Mouse (Mus musculus) kidney, postnatal 36 days (tissue): ENCODE data around the gene Thrb.

Experiments
- DNase-seq, 2 experiments: peaks; one replicate each; pipeline ENCODE4 v3.0.0; 2021 to 2022; ENCODE audit warnings: mixed read lengths in 2 of 2

Gene Thrb

GRCm38 (mm10) chr14:17786249-17786648 is 126.2 kb downstream of the Thrb start:
- no peak for DNase-seq

- no peak for DNase-seq
Measured at GRCm38 (mm10) chr14:17803934-17804602, 144.0 kb downstream of the Thrb start.

DNA sequence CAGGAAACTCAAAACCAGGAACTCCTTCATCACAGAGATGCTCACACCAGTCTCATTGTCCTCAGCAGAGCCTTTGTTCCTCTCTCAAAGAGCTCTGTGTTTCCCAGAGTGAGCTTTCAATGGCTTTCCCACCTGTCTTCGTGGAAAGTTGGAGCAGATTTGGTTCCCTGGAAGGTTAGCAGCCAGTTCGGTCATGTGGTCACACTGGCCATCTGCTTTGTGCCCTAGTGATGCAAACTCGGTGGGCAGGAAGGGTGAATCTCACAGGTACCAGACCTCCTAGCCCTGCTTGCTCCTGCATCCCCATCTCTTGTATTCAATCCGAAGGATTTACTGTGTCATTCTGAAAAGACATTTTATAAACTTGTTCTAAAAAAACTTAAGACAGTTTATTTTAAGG is 151.0 kb downstream of the Thrb start:
- no peak for DNase-seq

GRCm38 (mm10) chr14:17812414-17812813 is 152.4 kb downstream of the Thrb start:
- DNase-seq: no peak

DNA sequence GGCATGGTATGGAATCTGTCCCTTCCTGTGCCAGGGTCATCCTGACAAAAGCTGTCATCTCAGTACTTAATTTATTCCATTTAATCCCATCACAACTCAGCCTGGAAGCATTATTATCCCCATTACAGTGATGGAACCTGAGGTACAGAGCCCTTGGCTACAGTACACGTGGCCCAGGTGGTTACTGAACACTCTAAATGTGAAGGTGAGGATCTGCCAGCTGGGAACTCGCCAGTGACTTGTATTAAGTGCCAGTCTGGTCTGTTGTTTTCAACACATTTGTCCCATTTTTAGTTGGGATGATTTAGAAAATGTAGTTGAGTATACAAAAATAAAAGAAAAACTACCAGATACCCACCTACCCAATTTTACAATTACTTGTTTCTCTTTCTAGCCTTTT is 155.0 kb downstream of the Thrb start:
- DNase-seq: peak; percentile 28 to 47

GRCm38 (mm10) chr14:17818086-17818485 is 158.0 kb downstream of the Thrb start:
- DNase-seq: no peak

GRCm38 (mm10) chr14:17822754-17823153 is 162.7 kb downstream of the Thrb start:
- DNase-seq: no peak

GRCm38 (mm10) chr14:17827401-17827800 is 167.3 kb downstream of the Thrb start:
- no peak for DNase-seq

- DNase-seq: no peak
Measured at GRCm38 (mm10) chr14:17835738-17836137, 175.7 kb downstream of the Thrb start.

DNA sequence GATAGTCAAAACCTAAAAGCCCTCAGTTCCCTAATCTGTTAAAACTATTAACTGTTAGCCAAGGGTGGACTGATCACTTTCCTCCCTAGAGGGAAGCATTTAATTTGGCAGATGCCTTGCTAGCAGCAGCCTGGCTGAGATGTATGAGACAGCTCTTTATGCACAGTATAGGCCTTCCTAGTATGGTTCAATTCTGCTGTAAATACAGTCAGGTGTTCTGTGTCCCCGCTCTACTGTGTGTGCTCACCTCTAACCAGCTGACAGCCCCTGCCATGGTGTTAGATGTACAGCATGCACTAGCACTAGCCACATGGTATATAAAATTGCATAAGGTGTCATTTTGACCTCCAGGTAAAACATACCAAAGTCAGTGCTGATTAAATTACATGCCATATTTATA is 176.7 kb downstream of the Thrb start:
- no peak for DNase-seq

DNA sequence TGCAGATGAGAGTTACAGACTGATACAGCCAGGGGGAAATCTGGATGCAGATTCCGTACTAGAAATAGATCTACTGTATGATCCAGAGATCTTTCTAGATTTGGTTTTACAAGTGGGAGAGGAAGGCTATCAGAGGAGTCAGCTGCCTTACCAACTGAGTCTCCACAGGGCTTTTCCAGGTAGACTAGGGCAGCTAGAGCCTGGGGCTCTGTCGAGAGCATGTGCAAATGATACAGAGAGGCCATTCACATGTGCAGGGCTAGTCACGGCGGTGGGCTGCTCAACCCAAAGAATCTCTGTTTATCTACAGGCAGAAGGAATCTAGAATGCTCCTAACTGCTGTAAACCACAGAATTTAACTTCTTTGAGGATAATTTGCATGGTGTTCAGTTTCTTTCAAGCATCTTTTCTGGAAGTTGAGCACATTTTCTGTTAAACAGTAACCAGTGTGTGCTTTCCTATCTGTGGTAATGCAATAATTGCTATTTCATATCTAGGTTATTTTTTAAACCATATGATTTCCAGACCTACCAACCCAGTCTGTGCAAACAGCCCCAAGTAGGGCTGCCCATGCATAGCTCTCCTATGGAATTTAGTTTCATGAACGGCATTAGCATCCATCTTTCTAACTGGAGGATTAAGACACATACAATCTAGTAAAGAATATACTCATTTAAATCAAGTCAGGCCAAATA is 185.1 kb downstream of the Thrb start:
- no peak for DNase-seq

DNA sequence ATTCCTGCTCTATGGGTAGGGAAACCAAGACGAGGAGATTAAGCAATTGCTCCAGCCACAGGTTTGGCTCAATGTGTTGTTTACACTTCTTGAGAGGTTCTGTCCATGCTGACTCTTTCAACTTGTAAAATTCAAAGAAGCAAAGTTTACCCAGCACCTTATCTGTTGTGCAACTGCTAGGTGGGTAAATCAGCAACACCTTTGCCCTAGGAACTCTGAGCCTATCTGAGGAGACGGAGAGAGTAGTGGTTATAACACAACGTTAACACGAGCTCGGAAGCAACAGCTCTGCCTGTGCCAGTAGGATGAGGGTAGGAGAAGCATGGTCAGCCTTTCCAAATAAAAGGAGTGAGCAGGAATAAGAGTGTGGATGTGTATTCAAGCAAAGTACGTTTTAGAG is 185.8 kb downstream of the Thrb start:
- peak in 1 of 2 experiments; percentile 18 for DNase-seq

DNA sequence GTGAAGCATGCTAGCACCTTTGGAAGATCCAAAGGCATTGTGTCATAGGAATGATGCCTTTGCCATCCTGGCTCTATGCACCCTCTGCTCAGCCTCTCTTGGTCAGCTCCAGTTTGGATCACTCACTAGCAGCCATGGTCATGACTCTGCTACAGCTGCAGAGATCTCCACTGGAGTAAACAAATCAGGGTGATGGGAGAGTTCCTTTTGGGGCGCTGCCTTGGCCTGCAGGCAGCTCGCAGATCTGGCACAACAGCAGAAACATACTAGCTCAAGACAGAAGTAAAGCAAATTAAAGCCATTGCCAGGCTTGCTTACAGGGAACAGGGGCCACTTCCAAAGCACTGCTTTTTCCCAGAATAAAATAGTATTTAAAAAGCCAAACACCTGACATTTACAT is 186.6 kb downstream of the Thrb start:
- DNase-seq: no peak

DNA sequence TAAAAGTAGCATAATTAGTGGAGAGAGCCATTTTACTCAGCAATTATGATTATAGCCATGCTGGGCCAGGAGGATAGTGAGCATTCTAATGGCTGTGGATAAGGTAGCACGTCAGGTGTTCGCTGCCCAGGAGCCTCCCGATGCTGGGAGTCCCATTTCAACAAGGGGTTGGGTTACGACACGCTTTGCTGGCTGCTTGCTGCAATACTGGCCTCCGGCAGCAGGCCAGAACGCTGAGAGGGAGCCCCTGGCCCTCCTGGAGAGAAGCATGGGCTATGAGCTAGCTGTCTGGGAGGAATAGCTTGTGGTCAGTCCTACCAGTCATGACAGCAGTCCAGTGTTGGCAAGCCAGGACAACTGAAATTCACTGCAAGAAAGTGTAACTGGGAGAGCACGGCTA is 187.2 kb downstream of the Thrb start:
- peak in 1 of 2 experiments; percentile 13 for DNase-seq

DNA sequence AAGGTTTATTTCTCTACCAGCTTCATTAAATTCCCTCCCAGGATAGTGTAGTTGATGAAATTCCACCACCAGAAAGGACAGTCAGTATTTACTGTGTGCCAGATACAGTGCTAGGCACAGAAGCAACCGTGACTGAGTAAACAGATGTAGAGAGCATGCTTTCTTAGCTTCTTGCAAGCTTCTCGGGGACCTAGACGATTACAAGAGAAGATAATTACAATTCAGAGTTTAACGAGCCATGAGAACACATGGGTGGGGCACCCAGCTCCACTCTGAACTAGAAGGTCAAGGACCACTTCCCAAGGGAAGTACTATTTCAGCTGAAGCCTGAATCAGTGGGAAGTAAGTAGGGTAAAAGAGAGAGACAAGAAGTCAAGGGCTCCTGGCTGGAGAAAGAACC is 190.3 kb downstream of the Thrb start:
- peak in 1 of 2 experiments; percentile 36 for DNase-seq

DNA sequence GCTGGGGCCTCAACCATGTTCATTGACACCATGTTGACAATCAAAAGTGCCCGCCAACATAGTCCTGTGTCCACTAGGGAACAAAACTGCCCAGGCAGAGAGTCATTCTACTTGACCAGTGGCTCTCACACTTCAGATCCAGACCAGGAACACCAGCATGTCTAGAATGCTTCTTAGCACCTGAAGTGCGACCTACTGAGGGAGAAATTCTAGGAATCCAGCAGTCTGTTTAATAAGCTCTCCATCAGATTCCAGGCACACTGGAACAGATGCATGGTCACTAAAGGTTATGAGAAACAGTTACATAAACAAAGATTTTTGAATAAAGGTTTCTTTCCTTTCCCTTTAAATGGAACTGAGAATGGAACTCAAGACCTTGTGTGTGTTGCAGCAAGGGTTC is 192.2 kb downstream of the Thrb start:
- DNase-seq: no peak

GRCm38 (mm10) chr14:17859790-17860385 is 199.8 kb downstream of the Thrb start:
- DNase-seq: peak; percentile 75 to 81

DNA sequence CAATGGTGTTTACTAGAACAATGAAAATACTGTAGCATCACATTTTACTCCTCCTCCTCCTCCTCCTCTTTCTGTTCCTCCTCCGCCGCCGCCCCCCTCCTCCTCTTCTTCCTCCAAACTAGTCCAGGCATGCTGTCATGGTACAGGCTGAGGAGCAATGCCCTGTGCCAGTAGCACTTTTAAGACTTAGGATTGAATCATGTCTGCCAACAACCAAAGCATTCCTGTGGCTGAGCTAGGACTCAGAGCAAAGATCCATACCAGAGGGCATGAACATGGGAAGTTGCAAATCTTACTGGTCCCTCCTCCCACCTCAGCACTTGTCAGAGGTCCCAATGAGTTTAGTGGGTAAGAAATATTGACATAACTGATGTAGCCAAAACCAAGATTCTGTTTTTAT is 202.6 kb downstream of the Thrb start:
- no peak for DNase-seq

GRCm38 (mm10) chr14:17863701-17864320 is 203.8 kb downstream of the Thrb start:
- no peak for DNase-seq

- no peak for DNase-seq
Measured at GRCm38 (mm10) chr14:17868326-17868725, 208.3 kb downstream of the Thrb start.

GRCm38 (mm10) chr14:17875946-17876345 is 215.9 kb downstream of the Thrb start:
- no peak for DNase-seq

- DNase-seq: no peak
Measured at GRCm38 (mm10) chr14:17879446-17879845, 219.4 kb downstream of the Thrb start.

DNA sequence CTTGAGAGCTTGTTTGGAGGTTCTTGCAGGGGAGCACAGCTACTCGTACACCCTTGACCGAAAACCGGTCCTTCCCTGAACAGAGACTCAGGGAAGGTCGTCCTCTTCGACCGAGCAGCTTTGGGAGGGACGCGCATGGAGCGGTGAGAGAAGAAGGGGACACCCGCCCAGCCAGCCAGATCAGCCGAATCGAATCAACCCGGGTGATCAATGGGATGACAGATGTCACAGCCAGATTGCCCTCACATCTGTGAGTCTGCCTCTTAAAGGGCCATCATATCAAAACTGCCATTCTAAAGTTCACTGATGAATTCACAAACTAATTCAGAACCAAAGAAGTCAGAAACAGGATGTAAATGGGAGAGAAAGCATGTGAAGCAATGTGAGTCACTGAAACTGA is 224.8 kb downstream of the Thrb start:
- DNase-seq: no peak

- DNase-seq: no peak
Measured at GRCm38 (mm10) chr14:17885320-17885719, 225.3 kb downstream of the Thrb start.
